Mouse (Mus musculus) cerebellum, postnatal 36 days (tissue): ENCODE data around the gene Mydgf.

ENCODE experiments used
- DNase-seq, 2 experiments: peaks; one replicate each; pipeline ENCODE4 v3.0.0; 2021 to 2022; ENCODE audit warnings: mixed read lengths in 2 of 2

Gene Mydgf

DNA sequence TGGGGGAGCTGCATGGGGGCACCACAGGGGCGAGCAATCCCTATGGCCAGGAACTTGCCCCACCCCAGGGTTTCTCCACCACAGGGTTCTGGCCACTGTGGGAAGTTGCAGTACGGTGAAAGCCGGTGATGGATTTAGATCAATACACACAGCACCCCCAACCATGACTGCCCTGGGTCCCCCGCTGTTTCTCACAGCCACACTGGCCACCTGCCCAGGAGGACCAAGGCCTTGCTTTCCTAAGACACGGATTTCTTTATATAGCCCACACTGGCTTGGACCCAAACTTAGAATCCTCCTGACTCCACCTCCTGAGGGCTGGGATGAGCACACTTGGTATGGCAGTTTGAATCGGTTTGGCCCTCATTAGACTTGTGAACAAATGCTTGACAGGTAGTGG is 7.5 kb upstream of the Mydgf start:
- peak; percentile 24 to 38 for DNase-seq

DNA sequence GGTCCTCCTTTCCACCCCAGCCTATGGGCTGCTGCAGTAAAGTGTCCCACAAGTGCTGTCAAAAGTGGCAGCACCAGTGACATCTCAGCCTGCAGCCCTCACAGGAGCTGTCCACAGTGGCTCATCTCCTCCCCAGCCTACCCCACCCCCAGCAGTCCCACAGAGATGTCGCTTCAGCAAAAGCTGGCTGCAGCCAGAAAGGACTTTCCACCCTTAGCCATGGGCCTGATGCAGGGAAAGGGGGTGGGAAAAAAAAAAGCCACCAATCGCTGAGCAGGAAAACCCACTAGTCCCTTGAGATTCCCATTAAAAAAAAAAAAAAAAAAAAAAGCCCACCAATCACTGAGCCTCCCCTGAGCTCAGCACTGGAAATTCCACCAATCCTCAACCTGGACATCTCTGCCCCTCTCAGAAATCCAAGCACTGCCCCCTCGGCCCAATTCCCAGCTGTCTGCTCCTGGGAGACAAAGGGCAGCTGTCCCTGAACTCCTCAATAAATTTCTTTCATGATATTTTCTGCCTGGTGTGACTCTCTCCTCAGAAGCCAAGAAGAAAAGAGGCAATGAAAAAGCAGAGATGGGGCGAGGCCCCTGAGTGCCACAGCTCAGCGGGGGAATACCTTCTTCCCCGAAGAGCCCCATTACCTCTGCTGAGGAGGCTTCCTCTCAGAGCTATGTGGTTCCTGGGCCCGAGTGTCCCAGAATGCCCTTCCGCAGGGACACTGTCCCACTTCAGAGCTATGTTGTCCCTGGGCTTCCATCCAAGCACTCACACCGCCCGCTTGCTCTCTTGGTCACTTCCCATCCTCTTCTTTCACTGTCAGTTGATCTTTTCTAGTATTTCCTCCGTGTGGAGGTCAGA is 1.8 kb upstream of the Mydgf start:
- peak in 1 of 2 experiments; percentile 35 for DNase-seq

DNA sequence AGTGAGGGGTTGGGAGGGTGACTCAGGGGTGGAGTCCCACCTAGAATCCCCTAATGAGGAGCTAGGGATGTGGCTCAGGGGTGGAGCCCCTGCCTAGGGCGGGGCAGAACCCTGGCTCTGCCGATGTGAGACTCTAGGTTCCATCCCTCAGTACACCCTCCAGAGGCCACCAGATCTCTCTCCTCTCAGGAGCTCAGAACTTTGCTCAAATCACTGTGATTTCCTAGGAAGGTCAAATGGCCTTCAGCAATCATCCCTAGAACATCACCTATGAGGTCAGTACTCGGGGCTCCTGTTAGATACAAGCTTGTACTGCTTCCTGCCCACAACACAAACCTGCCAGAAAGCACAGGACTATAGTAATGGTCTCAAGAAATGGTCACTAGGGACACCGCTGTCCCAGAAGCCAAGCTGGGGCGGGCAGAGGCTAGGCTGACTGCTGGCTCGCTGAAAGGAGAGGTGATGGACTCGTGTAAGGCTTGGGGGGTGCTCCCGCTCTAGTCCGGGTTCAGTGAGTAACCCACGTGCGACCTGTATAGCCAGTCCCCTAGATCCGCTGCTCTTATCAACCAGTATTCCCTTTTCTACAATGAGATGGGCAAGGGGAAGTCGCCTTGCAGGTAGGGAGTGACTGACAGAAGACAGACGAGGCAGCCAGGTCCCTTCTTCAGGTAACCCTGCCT is 604 bp downstream of the Mydgf start:
- peak in 1 of 2 experiments; percentile 10 for DNase-seq

DNA sequence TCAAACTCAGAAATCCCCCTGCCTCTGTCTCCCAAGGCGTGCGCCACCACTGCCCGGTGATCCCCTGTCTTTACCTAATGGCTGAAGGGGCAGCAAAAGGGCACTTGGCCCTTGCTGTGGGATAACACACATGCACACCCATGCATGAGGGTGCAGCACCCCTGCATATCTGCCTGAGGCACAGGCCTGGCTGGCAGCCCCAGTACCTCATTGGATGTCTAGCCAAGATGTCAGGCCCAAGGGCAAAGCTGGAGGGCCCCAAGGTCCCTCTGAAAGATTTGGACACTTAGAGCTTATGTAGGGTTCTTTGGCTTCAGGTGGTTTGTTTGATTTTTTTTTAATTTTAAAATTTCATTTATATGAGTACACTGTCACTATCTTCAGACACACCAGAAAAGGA is 8.3 kb downstream of the Mydgf start:
- no peak for DNase-seq

DNA sequence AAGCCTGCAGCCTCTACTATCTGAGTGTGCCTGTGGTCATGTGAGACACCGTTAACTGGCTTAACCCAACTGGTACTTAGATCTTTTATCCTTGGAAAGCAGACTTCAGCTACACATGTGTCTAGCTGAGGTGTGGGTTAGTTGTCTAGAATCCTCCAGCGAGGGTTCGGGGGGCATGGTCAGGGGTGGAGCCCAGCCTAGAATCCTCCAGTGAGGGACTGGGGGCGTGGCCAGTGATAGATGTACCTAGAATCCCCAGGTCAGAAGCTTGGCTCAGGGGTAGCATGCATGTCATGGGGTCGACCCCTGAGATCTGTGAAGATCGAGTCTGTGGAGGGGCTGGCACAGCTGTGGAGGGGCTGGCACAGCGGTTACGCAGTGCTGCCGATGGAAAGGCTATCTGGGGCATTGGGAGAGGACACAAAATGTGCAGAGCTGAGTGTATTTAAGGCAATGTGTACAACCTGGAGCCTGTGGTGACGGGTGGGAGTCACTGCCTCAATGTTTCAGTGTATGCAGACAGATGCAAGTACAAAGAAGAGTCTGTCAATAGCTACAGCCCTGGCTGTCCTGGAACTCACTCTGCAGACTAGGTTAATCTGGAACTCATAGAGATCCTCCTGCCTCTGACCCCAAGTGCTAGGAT is 10.2 kb downstream of the Mydgf start:
- no peak for DNase-seq

DNA sequence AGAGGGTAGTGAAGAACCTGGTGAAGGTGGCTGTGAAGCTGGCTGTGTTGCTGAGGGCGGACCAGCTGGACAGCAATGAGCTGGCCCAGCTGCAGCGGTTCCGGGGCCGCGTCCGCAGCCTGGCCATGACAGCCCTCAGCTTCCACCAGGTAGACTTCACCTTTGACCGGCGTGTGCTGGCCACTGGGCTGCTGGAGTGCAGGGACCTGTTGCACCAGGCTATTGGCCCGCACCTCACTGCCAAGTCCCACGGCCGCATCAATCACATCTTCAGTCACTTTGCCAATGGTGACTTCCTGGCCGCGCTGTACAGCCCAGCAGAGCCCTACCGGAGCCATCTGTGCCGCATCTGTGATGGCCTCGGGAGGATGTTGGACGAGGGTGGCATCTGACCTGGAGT is 11.8 kb downstream of the Mydgf start:
- DNase-seq = no peak

DNA sequence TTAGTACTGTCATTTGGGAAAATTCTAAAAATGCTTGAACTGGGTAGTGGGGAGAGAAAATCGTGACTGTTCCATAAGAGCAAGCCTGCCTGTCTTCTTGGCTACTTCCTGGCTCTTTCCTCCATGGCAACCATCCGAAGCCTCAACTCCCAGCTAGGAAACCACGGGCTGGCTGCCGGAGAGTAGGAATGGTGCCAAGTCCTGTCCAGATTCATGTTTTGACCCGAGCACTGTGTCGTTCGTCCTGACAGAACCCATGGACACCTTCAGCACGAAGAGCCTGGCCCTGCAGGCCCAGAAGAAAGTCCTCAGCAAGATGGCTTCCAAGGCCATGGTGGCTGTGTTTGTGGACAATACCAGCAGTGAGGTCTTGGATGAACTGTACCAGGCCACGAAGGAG is 12.3 kb downstream of the Mydgf start:
- DNase-seq = no peak

DNA sequence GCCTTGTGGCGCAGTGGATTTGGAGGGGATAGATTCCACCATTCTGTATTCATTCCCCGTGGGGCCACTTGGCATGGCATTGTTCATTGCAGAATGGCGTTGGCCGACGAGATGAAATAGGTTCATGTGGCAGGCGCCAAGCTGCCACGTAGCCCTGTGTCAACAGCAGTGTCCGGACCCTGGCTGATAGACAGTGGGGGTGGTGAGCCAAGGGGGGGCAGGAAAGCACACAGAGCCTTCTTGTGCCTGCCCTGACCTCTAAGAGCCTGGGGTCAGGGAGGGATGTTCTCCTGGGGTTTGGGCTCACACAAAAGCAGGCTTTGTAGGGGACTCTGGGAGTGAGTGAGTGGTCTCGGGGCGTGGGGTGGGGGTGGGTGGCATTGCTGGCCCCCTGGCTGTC is 13.1 kb downstream of the Mydgf start:
- DNase-seq = no peak

DNA sequence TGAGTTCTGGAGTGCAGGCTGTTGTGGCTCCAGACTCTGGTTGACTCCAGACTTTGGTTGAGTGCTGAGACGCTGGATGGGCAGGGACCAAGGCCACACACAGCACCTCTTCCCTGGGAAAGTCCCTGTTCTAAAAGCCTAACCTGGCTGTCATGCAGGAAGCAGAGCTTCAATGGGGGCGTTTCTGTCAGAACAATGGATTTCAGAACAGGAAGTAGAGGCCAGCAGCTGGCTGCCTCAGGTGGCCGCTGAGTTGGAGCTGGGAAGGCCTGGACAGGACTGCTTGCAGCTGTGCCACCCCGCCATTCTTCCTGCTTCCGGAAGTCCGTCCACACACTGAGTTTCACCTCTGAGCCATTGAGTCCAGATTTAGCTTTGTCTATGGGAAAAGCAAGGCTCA is 13.9 kb downstream of the Mydgf start:
- no peak for DNase-seq

DNA sequence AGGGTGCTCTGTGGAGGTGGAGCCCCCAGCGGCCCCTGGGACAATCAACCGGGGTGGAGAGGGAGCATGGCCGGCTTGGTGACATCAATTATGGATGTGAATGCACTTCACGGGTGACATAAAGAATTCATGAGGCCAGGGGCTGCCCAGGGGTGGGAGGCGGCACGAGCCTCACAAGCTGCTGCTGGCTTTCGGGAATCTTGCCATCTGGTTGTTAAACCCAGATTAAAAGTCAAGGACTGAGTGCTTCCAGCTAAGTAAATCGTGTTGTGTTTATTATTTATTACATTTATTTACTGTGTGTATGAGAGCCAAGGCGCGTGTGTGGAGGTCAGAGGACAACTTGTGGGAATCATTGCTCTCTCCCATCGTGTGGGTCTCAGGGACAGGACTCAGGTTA is 18.0 kb downstream of the Mydgf start:
- DNase-seq = no peak

DNA sequence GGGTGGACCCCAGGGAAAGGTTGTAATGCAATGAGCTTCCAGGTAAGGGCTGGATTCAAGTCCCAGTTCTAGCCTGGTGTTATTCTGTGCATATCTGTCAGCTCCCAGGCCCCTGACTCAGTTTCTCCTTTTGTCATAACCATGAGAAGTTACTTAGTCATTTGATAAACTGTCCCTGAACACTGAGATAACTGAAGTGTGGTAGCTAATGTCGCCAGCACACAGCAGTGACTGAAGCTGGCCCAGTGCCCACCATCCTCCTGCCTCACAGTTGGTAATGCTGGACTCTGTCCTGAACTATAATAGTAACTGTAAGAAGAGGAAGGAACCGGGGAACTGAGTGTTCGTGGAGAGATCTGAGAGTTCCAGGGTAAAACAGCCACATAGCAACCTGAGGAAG is 19.2 kb downstream of the Mydgf start:
- no peak for DNase-seq

DNA sequence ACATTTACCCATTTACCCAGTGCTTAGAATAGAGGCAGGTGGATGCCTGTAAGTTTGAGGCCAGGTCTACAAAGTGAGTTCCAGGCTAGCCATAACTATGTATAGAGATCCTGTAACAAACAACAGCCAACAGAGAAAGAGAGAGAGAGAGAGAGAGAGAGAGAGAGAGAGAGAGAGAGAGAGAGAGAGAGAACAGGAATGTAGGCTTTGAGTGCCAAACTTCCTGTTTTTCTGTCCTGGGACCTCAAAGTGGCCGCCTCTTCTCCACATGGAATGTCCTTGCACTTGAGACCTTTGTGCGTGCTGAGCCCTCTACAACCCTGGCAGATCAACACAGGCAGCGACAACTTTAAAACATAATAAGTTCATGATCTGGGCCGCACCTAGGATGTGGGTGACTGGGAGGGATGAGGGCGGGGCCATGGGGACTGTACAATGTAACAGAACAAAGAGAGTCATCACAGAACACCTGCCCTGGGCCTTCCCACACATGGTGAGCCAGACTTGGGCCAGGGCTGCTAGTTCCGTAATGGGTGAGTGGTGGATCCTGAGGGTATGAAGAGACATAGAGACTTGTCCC is 20.1 kb downstream of the Mydgf start:
- no peak for DNase-seq

DNA sequence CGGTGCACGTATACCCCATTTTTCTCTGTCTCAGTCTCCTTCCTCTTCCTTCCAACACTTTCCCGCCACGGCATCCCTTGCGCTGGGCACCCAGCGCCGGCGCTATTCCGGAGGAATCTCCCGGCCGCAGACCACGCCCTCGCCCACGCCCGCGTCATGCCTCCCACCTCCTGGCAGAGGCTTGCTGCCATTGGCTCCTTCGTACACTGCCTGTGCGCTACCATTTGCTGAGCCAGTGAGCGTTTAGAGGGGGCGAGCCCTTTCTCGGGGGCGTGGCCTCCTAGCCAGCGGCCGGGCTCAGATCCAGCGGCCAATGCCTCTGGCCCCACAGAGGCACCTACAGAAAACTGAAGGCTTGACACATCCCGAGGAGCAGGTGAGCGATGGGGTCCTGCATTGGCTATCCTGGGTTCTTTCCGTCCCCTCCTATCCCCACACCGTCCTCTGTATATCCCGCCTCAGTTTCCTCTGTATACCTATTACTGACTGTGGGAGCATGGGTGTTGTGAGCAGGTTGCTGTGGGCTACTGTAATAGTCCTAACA is 21.4 kb downstream of the Mydgf start, which contains the start of gene Tnfaip8l1:
TSS of gene Tnfaip8l1 (plus strand) at position 247 of the 544 bp plus-strand sequence.
- peak; percentile 88 to 94 for DNase-seq

DNA sequence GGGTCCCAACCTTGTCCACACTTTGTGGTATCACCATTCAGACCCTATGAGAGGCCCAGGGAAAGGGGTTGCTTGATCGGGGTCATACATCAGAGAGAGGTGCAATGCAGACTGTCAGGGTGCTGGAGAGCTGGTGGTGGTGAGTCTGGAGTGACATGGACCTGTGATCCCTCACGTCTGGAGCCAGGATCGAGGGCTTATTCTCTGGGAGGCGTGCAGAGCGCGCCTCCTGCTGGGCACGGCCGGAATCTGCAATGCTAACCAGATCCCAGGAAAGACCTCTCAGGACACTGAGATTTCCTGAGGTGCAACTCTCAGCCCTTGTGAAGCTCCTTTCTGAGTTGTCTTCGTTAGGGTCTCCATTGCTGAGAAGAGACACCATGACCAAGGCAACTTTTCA is 24.0 kb downstream of the Mydgf start:
- DNase-seq = peak; percentile 57 to 60

DNA sequence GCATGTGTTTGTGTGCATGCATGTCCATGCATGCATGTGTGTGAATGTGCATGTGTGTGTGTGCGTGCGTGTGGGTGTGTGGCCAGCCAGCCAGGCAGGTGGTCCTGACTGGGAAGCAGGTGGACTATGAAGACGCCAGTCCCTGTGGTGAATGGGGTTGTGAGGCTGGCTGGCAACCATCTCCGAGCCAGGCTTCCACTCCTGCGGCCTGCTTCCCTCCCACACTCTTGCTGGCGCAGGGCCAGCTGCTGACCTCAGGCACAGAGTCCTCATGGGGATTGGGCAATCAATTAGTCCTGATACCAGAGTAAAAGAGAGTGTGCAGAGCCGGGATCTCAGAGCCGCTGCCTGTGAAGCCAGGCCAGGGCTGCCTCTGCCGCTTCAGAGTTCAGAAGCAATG is 30.1 kb downstream of the Mydgf start:
- DNase-seq = peak; percentile 26 to 46

DNA sequence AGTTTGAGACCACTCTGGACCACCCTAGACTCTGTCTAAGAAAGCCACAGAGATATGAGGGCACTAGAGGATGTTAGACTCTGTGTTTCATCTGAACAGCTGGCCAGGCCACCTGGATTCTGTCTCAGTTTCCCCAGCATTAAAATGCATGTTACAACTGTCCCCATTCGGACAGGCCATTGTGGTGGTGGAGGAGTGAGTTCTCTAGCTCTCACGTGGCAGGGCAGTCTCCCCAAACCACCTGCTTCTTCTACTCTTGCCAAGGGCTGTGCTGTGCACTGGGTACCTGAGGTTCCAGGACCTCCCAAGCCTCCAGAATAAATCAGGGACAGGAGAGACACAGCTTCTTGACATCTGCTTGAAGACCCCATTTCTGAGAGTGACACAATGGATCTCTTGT is 33.8 kb downstream of the Mydgf start:
- no peak for DNase-seq

DNA sequence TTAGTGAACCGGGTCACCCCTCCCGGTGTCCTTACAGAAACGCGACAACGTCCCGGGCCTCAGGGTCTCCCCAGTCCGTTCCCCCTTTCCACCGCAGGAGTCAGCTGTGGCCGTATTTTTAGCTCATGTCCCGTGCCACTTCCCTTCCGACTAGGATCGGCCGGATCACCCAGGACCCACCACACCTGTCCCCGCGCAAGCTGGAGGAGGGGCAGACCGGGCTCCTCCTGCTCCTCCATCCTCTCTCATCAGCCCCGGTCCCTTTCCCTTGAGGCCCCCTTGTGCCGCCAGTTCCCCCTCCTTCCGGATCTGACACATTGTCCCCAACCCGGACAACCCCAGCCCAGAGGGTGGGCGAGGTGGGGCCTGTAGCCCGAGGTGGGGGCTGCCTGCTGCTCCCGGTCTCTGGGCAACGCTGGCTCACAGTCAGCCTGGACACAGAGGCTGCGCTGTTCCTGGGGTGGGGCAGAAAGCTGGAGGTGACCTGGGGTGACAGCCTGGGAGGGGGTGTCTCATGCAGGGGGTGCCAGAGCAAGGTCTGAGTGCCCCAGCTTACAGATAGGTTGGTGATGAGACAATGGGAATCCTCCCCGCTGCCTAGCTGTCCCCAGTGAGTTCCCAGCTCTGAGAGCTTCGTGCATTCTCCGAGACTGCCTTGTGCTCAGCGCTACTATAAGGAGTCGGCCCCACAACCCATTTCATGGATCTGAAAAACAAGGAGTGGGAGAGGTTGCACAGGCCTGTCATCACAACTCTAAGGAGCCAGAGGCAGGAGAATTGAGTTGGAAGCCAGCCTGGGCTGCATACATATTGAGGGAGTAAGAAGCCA is 34.7 kb downstream of the Mydgf start:
- DNase-seq = no peak

DNA sequence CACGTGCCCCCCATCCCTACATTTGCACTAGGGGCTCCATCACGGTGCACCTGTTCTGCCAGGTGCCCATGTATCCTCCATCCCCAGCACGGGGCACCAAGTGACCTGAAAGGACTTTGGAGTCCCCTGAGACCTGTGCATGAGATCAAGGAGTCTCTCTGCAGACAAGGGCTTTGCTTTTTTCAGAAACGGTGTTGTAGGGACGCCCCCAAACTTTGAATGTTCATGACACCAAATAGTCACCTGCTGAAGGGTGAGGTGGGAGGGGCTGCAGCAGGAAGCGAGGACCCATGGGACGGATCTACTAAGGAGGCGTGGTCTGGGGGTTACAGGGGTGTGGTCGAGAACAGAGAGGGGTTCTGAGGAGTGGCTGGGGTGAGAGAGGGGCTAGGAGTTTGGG is 35.4 kb downstream of the Mydgf start:
- DNase-seq = no peak

DNA sequence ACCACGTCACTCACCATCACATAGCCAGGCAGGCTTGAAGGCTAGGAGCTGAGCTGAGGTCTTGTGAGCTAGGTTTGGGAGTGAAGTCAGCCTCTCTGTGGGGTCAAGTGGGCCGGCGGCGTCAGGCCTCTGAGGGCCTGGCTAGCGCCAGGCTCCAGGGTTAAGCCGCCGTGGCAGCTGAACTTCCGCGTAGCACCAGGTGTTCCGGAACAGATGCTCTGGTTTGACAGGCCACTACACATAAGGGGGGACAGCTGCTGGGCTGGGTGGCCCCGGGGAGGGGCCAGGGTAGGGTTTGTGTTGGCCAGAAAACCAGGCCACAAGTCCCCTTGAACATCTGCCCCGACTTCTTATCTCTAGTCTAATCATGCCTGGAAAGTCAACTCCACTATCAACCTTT is 36.3 kb downstream of the Mydgf start:
- DNase-seq = no peak

DNA sequence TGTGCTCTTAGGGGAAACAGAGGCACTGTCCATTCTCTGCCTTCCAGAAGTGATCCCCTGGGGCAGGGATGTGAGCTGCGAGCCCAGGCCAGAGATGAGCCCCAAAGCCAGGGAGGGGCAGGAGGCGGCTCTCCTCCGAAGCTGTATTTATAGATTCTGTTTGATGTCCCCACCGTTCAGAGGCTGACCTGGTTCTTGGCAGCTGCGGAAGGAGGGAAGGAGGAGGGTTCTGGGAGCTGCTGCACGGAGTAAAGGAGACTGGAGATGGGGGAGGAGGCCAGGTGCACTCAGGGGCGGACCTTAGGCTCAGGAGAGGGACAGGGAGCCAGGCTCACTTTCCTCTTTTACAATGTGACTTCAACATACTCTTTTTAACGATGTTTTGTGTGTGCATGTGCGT is 37.6 kb downstream of the Mydgf start:
- no peak for DNase-seq

DNA sequence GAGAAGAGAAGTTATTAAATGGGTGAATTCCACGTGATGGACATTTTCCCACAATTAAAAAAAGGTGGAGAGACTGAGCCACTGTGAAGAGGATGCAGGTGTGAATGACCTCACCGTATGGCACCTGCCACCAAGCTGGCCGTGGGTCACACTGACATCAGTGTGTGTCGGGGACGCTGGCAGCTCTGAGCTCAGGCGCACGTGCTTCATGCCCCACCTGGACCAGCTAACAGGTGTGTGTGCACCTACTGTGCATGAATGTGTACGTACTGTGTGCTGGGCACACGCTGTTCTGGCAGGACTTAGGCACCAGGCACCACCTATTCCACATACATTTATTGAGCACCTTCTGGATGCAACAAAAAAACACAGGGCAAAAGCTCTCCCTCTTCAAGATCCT is 39.2 kb downstream of the Mydgf start:
- DNase-seq = no peak
